Mouse (Mus musculus) bone marrow macrophage, adult 2 months (primary cell): ENCODE measurements around the gene Epha4.

Experiments used
- CTCF ChIP-seq: IDR thresholded peaks from 2 replicates; pipeline ENCODE4 v1.5.1; 2012; ENCODE audit warnings: low read depth, mild to moderate bottlenecking, low read length, moderate library complexity
- POLR2A ChIP-seq: IDR thresholded peaks from 2 replicates; pipeline ENCODE4 v1.6.1; 2012; ENCODE audit warnings: mild to moderate bottlenecking, low read depth, low read length, borderline replicate concordance

- TF ChIP-seq CTCF (no peak), POLR2A (no peak)
Observed at GRCm38 (mm10) chr1:77544279-77544678, 29.4 kb upstream of the Epha4 start.
